Mouse (Mus musculus): ENCODE results near the gene Loxl4.

Gene Loxl4

DNA sequence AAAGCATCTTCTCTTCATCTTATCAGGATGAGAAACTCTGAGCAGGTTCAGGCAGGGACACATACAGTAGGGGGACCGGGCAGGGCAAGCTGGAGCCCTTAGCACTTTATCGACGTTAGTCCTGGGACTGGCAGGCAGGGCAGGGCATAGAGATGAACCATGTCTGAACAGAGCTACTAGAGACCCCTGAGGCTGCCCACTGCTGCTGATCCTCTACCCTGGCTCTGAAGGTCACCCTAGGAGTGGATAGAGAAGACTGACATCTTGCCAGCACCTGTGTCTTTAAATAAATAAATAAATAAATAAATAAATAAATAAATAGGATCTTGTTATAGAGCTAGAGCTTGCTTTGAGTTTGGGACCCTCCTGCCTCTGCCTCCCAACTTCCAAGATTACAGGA, 2.9 kb downstream of the Loxl4 start:
- no peak for DNase-seq (ENCODE audit: low spot score in 2 of 2)

DNA sequence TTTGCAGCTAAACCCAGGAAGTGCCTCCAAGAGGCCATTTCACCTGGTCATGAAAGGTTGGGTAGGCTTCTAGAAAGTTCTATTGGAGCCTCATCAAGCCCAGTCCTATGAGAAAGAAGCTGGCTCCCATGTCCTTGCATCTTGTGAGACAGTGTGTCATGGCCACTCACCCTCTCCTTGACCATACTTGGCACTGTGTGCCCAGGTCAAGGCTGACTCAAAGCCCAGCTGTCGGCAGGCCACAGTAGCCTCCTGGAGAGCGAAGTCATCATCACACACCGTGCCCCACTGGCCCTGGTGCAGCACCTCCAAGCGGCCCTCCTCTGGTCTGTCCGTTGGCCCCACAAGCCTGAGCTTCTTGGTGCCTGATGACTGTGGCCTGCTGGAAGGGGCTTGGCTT, 4.5 kb downstream of the Loxl4 start:
- DNase-seq (ENCODE audit: low spot score in 2 of 2): no peak

GRCm38 (mm10) chr19:42602576-42602975, 10.0 kb downstream of the Loxl4 start:
- no peak for DNase-seq (ENCODE audit: low spot score in 2 of 2)

DNA sequence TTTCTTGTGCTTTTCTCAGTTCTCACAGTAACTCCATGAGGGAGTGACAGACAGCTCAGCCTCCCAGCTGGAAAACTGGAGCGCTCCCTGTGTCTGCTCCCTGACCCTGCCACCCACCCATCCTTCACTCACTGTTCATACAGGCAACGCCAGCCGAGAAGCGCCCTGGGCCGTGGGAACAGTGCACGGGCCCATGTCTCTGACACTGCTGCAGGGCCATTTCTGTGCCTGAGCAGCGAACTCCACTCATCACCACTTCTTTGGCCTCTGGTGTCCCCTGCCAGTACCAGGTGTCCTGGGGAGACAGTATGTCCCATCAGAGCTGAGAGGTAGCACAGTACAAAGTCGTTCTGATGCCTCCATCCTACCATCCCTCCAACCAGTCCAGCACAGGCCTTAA, 10.6 kb downstream of the Loxl4 start:
- no peak for DNase-seq (ENCODE audit: low spot score in 2 of 2)

- no peak for DNase-seq (ENCODE audit: low spot score in 2 of 2)
Observed at GRCm38 (mm10) chr19:42601445-42601844, 11.2 kb downstream of the Loxl4 start.

GRCm38 (mm10) chr19:42600591-42600990, 12.0 kb downstream of the Loxl4 start:
- DNase-seq (ENCODE audit: low spot score in 2 of 2): no peak

GRCm38 (mm10) chr19:42599891-42600290, 12.7 kb downstream of the Loxl4 start:
- no peak for DNase-seq (ENCODE audit: low spot score in 2 of 2)

DNA sequence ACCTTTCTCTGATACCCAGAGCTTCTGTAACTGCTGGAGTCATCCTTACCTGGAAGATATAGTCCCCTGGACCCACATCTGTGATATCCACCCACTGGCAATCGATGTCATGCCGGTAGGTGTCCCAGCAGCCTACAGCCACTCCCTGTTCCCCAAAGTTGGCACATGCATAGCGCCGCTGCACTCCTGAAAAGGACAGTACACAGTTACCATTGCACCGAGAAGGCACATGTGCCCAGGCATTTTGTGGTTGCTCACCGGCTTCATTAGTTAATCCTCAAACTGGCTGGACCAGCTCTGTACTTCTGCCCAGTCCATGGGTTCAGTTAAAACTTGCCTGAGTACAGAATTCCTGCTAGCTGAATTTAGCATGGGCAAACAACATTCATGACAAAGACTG, 14.7 kb downstream of the Loxl4 start:
- no peak for DNase-seq (ENCODE audit: low spot score in 2 of 2)

DNA sequence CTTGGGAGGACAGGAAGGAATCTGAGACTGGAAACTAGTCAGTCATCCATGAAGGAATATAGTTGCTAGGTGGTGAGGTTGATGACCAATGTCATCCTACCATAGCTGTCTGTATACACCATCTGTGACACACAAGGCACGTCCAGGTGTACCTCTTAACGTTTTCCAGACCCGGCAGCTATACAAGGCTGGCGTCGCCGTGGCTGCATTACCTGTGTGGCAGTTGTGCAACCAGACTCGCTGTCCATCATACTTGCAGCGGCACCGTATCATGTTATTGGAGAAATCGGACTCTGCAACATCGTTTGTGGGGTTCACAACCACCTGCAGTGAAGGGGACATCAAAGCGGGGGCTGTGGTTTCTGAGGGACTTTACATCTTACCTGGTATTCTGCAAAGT, 15.3 kb downstream of the Loxl4 start:
- DNase-seq (ENCODE audit: low spot score in 2 of 2): no peak

DNA sequence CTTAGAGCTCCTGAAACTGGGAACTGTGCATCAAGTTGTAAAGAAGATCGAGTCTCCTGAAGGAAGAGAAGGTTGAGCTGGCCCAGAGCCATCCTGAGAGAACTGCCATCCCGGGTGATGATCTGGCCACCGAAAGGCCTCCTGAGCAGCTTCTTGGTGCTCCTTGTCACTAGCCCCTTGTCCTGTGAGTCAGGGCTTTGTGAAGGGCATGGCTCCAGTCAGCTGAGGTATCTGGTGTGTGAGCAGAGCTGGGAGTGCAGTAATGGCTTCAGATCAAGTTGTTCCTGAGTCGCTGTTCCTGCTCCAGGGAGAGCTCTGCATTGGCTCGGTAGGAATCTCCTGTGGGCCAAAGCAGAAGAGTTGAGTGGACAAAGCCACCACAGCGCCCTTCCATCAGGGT, 17.5 kb downstream of the Loxl4 start:
- no peak for DNase-seq (ENCODE audit: low spot score in 2 of 2)

- DNase-seq (ENCODE audit: low spot score in 2 of 2): no peak
Observed at GRCm38 (mm10) chr19:42593456-42593855, 19.2 kb downstream of the Loxl4 start.

DNA sequence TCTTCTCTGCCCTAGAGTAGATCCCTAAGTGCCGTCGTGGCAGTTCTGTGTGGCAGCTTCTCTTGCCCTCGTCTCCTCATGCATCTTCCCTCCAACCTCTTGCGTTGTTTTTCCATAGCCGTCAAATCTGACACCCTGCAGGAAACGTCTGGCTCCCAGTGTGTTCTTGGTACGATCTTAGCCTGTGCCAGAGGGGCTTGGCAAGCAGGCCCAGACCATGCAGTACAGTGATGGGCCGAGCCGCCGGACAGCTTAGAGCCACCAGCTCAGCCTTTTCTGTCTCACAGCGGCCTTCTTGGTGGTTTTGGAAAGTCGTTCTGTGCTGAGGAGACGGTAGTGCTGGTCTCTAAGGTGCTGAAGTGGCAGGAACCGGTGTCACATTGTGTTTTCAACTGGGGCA, 21.1 kb downstream of the Loxl4 start:
- DNase-seq (ENCODE audit: low spot score in 2 of 2): no peak

DNA sequence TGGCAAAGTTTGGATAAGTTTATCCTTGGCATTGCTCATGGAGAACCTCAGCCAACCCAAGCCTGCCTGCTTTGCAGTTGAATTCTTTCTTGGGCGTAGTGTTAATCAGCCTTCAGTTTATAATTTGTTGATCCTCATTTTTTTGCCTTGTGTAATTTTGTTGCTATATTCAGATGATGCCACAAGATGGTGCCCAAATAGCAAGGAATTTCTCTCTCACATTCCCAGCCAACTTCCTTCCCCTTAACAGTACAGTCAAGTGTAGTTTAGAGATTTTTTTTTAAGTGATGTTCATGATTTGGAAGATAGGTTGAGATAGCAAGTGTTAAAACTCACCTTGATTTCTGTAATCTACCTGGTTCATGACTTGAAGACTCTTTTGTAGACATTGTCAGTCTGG, 23.4 kb downstream of the Loxl4 start:
- no peak for DNase-seq (ENCODE audit: low spot score in 2 of 2)

DNA sequence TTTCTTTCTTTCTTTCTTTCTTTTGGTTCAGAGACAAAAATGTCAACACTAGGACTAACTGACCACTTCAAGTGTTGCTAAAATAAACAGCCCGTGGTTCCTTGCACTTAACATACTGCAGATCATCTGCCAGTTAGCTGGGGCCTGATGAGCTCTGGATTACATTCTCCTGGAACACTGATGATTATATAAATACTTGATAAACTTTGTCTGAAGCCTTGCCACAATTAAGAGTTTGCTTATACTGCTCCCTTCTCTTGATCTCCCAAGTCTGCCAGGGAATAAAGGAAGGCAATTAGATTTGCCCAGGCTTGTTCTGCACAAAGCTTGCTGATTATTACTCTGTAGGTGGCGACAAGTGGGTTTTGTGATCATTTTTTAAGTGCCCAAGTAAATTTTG, 24.9 kb downstream of the Loxl4 start:
- DNase-seq (ENCODE audit: low spot score in 2 of 2): no peak

- no peak for DNase-seq (ENCODE audit: low spot score in 2 of 2)
Observed at GRCm38 (mm10) chr19:42584188-42584587, 28.4 kb downstream of the Loxl4 start.

GRCm38 (mm10) chr19:42583677-42584076, 28.9 kb downstream of the Loxl4 start:
- DNase-seq (ENCODE audit: low spot score in 2 of 2): no peak

GRCm38 (mm10) chr19:42582811-42583370, 29.7 kb downstream of the Loxl4 start:
- no peak for DNase-seq (ENCODE audit: low spot score in 2 of 2)

- no peak for DNase-seq (ENCODE audit: low spot score in 2 of 2)
Observed at GRCm38 (mm10) chr19:42580701-42581100, 31.9 kb downstream of the Loxl4 start.

- no peak for DNase-seq (ENCODE audit: low spot score in 2 of 2)
Observed at GRCm38 (mm10) chr19:42578631-42579030, 34.0 kb downstream of the Loxl4 start.

GRCm38 (mm10) chr19:42576856-42577255, 35.8 kb downstream of the Loxl4 start:
- no peak for DNase-seq (ENCODE audit: low spot score in 2 of 2)

DNA sequence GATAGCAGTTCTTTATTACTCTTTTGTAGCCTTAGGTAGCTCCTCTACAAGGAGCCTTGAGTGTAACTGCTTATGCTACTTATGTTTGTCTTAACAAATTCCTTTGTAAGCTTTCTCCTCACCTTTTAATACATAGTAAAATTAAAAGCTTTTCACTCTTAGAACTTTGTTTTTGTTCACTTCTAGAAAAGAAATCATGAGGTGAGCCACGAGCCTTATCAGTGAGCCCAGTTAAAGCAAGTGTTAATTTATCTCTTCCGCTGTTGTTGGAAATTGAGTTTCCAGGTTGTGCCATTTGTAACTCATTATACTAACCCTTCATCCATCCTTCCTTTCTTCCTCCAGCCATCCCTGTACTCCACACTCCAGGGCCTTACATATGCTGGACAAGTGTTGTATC, 37.3 kb downstream of the Loxl4 start:
- no peak for DNase-seq (ENCODE audit: low spot score in 2 of 2)

DNA sequence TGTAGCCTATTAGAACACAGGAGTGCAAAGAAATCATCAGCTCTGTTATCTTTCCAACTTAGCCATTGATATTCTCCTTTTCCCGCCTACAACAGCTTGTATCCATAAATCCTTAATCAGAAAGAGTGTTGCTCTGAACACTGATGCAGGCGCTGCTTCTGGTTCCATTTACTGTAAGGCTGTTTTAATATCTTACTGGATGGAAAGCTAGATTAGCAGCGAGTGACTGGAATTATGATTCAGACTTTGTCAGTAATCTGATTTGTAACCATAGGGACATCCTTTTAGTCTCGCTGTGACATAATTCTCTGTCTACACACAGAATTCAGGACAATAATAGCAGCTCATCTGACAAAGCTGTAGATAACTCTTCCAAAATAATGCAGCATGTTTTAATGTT, 41.3 kb downstream of the Loxl4 start:
- no peak for DNase-seq (ENCODE audit: low spot score in 2 of 2)

DNA sequence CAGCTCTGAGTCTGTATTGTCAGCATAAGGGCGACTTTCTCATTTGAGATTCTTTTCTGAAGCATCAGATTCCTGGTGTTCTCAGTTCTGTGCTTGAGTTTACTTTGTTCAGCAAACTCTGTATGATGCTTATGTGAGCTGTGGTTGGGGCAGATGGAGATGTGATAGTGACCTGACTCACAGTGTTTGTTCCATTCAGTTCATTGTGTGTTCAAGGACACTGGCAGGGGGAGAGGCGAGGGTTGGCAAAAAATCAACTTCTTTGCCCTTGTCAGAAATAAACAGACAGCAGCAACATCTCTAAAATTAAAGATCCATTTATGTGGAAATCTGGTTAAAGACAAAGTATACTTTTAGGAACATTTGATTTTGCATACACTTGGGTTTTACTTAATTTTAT, 43.5 kb downstream of the Loxl4 start:
- DNase-seq (ENCODE audit: low spot score in 2 of 2): no peak

GRCm38 (mm10) chr19:42567020-42567419, 45.6 kb downstream of the Loxl4 start:
- DNase-seq (ENCODE audit: low spot score in 2 of 2): no peak

All from cerebellum, postnatal 4 days (tissue).